Mouse (Mus musculus): ENCODE results near the gene Frmpd4. TPM values are rescaled to one million over a fixed set of nuclear protein-coding genes. Genes with fewer than 3 reads are reported as not detected.

Gene Frmpd4
- total RNA-seq (2023): not detected in 4 replicates

DNA sequence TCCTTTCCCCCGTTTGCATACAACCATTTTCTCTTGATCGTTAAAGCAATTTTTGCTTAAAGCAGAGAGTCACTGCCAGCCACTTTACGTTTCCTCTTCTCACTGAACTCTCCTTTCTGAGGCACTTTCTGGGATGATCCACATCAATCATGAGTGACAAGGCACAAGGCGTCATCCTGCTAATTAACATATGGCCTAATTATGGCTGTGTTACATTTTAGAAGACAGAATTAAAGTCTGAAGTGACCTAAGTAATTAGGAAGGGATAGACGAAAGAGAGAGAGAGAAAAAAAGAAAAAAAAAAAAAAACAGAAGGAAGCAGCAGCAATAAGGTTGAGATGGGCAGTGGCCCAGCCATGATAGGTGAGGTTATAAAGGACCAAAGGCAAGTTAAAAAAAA, at the start of gene Frmpd4:
Gene Frmpd4, minus strand, starts transcription at position 101 of the 400 bp plus-strand sequence.

Other genes starting within 250 kb of the Frmpd4 start
- 34.3 to 37.4 TPM (median 35.5 TPM) in 4 replicates for gene Msl3, start 96.7 kb upstream of the Frmpd4 start, total RNA-seq (2023)
- gene Arhgap6, start 217.9 kb upstream of the Frmpd4 start, total RNA-seq (2023): 5.7 to 6.6 TPM (median 6.2 TPM) in 4 replicates